Mouse (Mus musculus): ENCODE measurements around the gene Shtn1. TPM values are rescaled to one million over a fixed set of nuclear protein-coding genes. Genes with fewer than 3 reads are reported as not detected.
A peak's percentile ranks its signal among the peaks of the same experiment; 100 is the strongest.

The Shtn1 gene
- polyA plus RNA-seq, 1 experiment = 0.02 TPM

- TF ChIP-seq GATA1 (IDR thresholded peaks at IDR 0.05; ENCODE audit: low read length) = no peak
Measured at GRCm38 (mm10) chr19:58952236-58952635, 123.7 kb downstream of the Shtn1 start.

- TF ChIP-seq GATA1 (IDR thresholded peaks at IDR 0.05; ENCODE audit: low read length) = no peak
Measured at GRCm38 (mm10) chr19:58951521-58951920, 124.4 kb downstream of the Shtn1 start.

GRCm38 (mm10) chr19:58945959-58946358 lies 129.9 kb downstream of the Shtn1 start:
- peak; percentile 34 for TF ChIP-seq GATA1 (IDR thresholded peaks at IDR 0.05; ENCODE audit: low read length)

- no peak for TF ChIP-seq GATA1 (IDR thresholded peaks at IDR 0.05; ENCODE audit: low read length)
Measured at GRCm38 (mm10) chr19:58942841-58943828, 132.8 kb downstream of the Shtn1 start, which contains the start of the genes Eno4 and Hspa12a. TSS of gene Eno4 (plus strand) at chr19:58943425. TSS of gene Hspa12a (minus strand) at chr19:58943654.

GRCm38 (mm10) chr19:58933062-58933461 lies 142.8 kb downstream of the Shtn1 start:
- TF ChIP-seq GATA1 (IDR thresholded peaks at IDR 0.05; ENCODE audit: low read length) = no peak

GRCm38 (mm10) chr19:58931081-58931800 lies 144.7 kb downstream of the Shtn1 start:
- TF ChIP-seq GATA1 (IDR thresholded peaks at IDR 0.05; ENCODE audit: low read length) = no peak

Other genes with a start within 250 kb of the Shtn1 start
- gene Eno4, start 132.7 kb downstream of the Shtn1 start, polyA plus RNA-seq (2012) = 0.19 and 0.22 TPM in 2 replicates
- gene Hspa12a, start 132.4 kb downstream of the Shtn1 start, polyA plus RNA-seq (2012) = 0.15 TPM in 1 of 2 replicates, not detected in the other
- 0.10 TPM in 1 of 2 replicates, not detected in the other for gene Vax1, start 94.0 kb upstream of the Shtn1 start, polyA plus RNA-seq (2012)
- gene Kcnk18, start 143.1 kb upstream of the Shtn1 start, polyA plus RNA-seq (2012) = not detected in 2 replicates
- not detected in 2 replicates for gene Slc18a2, start 184.8 kb upstream of the Shtn1 start, polyA plus RNA-seq (2012)
- gene Rps12-ps3, start 246.2 kb upstream of the Shtn1 start, polyA plus RNA-seq (2012) = 18.6 and 31.5 TPM in 2 replicates